Mouse (Mus musculus) small intestine, adult 2 months (tissue): Measurements from ENCODE around the gene Zc3h12b. TPM values are rescaled to one million over a fixed set of nuclear protein-coding genes. Genes with fewer than 3 reads are reported as not detected.
A peak's percentile ranks its signal among the peaks of the same experiment; 100 is the strongest.
"Not testable (repeated sequence)": the region's sequence is repeated elsewhere in the genome, so short reads cannot be mapped to it uniquely, and the experiment has no call there.

Experiments used
- H3K27ac ChIP-seq: fragments of 200-500 bp; 2 replicates; pipeline ENCODE4 v1.5.1; 2012; ENCODE audit warnings: low read depth, low read length, control low read depth, inconsistent platforms; ENCODE audit not compliant: insufficient read depth
- H3K27me3 ChIP-seq: fragments of 200-500 bp; 2 replicates; pipeline ENCODE4 v1.6.1; 2012; ENCODE audit warnings: mild to moderate bottlenecking, moderate library complexity, low read length, inconsistent platforms; ENCODE audit not compliant: control insufficient read depth, insufficient read depth
- H3K36me3 ChIP-seq: fragments of 200-500 bp; 2 replicates; pipeline ENCODE4 v1.6.1; 2012; ENCODE audit warnings: mild to moderate bottlenecking, low read length, control low read depth, inconsistent platforms; ENCODE audit not compliant: control insufficient read depth, insufficient read depth
- H3K4me1 ChIP-seq: fragments of 200-500 bp; 2 replicates; pipeline ENCODE4 v1.6.1; 2012; ENCODE audit warnings: low read length, inconsistent platforms, mixed read lengths; ENCODE audit not compliant: control insufficient read depth, insufficient read depth, insufficient read length
- H3K4me3 ChIP-seq: fragments of 200-500 bp; 2 replicates; pipeline ENCODE4 v1.5.1; 2012; ENCODE audit warnings: low read depth, mild to moderate bottlenecking, control low read depth, inconsistent platforms, low read length, moderate library complexity
- CTCF ChIP-seq: fragments of 200-500 bp; IDR thresholded peaks from 2 replicates; pipeline ENCODE4 v1.5.1; 2012; ENCODE audit warnings: low read depth, mild to moderate bottlenecking, control low read depth, inconsistent platforms, low read length, moderate library complexity, mixed read lengths; ENCODE audit not compliant: insufficient replicate concordance, insufficient read length; ENCODE audit errors: extremely low read depth
- POLR2A ChIP-seq: fragments of 200-500 bp; IDR thresholded peaks from 2 replicates; pipeline ENCODE4 v1.6.1; 2012; ENCODE audit warnings: low read depth, mild to moderate bottlenecking, control low read depth, inconsistent platforms, low read length, moderate library complexity
- WGBS: fragments of 180-500 bp; shearing (Covaris S2); methylation state at CpG from one replicate; pipeline ENCODE4 v1.1.7; 2018; 5-methylcytosine and 5-hydroxymethylcytosine counted together
- polyA plus RNA-seq: library from polyadenylated mRNA; depleted of rRNA; stranded (reverse); fragments of >200 nt; gene quantifications from 2 replicates; pipeline ENCODE4 v1.2.3, GENCODE M21; 2012

The Zc3h12b gene
- polyA plus RNA-seq, 1 experiment: 0.18 TPM

- H3K4me3 ChIP-seq: no peak overlapping the region
- no peaks in the 10 kb centered on the region for H3K4me1 ChIP-seq
- no peak for TF ChIP-seq POLR2A
- no peak for TF ChIP-seq CTCF
- no peaks in the 10 kb centered on the region for H3K27me3 ChIP-seq
- H3K36me3 ChIP-seq: no peaks in the 10 kb centered on the region
- no peak overlapping the region for H3K27ac ChIP-seq
- WGBS: 74% methylated on average over 3 of the region's 3 CpGs
Measured at GRCm38 (mm10) chrX:95902716-95903115, 191.2 kb downstream of the Zc3h12b start.

GRCm38 (mm10) chrX:95935481-95935880, 224.0 kb downstream of the Zc3h12b start:
- H3K27ac ChIP-seq: no peak overlapping the region
- H3K27me3 ChIP-seq: no peaks in the 10 kb centered on the region
- peaks cover 13% of the 10 kb centered on the region for H3K36me3 ChIP-seq
- no peak overlapping the region for H3K4me3 ChIP-seq
- H3K4me1 ChIP-seq: no peaks in the 10 kb centered on the region
- TF ChIP-seq POLR2A (no peak), CTCF (no peak)
- WGBS: 91% methylated on average over 2 of the region's 2 CpGs

GRCm38 (mm10) chrX:95945496-95945895, 234.0 kb downstream of the Zc3h12b start:
- 74% methylated on average over 2 of the region's 2 CpGs for WGBS
- TF ChIP-seq POLR2A (no peak), CTCF (no peak)
- H3K4me1 ChIP-seq: no peaks in the 10 kb centered on the region
- H3K4me3 ChIP-seq: no peak overlapping the region
- peaks cover 13% of the 10 kb centered on the region; the same call in 1 of the 2 replicates for H3K36me3 ChIP-seq
- no peak overlapping the region for H3K27ac ChIP-seq
- no peaks in the 10 kb centered on the region for H3K27me3 ChIP-seq

- Histone ChIP-seq H3K36me3 (peaks cover 15% of the 10 kb centered on the region), H3K4me1 (no peaks in the 10 kb centered on the region), H3K27me3 (no peaks in the 10 kb centered on the region), H3K4me3 (no peak overlapping the region), H3K27ac (no peak overlapping the region)
- WGBS: 88% methylated on average over 4 of the region's 4 CpGs
- TF ChIP-seq POLR2A: no peak
- no peak for TF ChIP-seq CTCF
Measured at GRCm38 (mm10) chrX:95948135-95948534, 236.7 kb downstream of the Zc3h12b start.

GRCm38 (mm10) chrX:95950776-95951175, 239.3 kb downstream of the Zc3h12b start:
- no peaks in the 10 kb centered on the region; the same call in 1 of the 2 replicates for H3K4me1 ChIP-seq
- H3K27me3 ChIP-seq: no peaks in the 10 kb centered on the region
- H3K36me3 ChIP-seq: peaks cover 12% of the 10 kb centered on the region
- TF ChIP-seq CTCF: no peak
- TF ChIP-seq POLR2A: no peak
- no peak overlapping the region for H3K4me3 ChIP-seq
- H3K27ac ChIP-seq: no peak overlapping the region
- WGBS: 37% methylated on average over 3 of the region's 3 CpGs

GRCm38 (mm10) chrX:95956497-95957293, 245.2 kb downstream of the Zc3h12b start, which contains the start of gene Las1l:
Gene Las1l (minus strand): TSS chrX:95956962.
- no peaks in the 10 kb centered on the region; the same call in 1 of the 2 replicates for H3K4me1 ChIP-seq
- peaks cover 2% of the 10 kb centered on the region for H3K36me3 ChIP-seq
- H3K27ac ChIP-seq: no peak within 1 kb of the TSS; the same call in 1 of the 2 replicates
- WGBS: 8% methylated on average over 42 of the region's 42 CpGs
- TF ChIP-seq POLR2A (peak; percentile 87), CTCF (no peak)
- peak within 1 kb of the TSS; percentile 94 for H3K4me3 ChIP-seq
- H3K27me3 ChIP-seq: no peaks in the 10 kb centered on the region

GRCm38 (mm10) chrX:95957461-95957860, 246.0 kb downstream of the Zc3h12b start:
- whole genome bisulfite sequencing: 29% methylated on average over 11 of the region's 11 CpGs
- not testable (repeated sequence) for H3K27me3 ChIP-seq, H3K4me1 ChIP-seq, H3K36me3 ChIP-seq, H3K27ac ChIP-seq
- H3K4me3 ChIP-seq: 0 out of 2 replicates have a peak overlapping the region, but pooled peaks have one; percentile 22
